Mouse (Mus musculus): ENCODE measurements around the gene St6galnac3. TPM values are rescaled to one million over a fixed set of nuclear protein-coding genes. Genes with fewer than 3 reads are reported as not detected.

The St6galnac3 gene
- total and polyA plus RNA-seq, 2 experiments from 2014 or later: 6.9 to 11.9 TPM

DNA sequence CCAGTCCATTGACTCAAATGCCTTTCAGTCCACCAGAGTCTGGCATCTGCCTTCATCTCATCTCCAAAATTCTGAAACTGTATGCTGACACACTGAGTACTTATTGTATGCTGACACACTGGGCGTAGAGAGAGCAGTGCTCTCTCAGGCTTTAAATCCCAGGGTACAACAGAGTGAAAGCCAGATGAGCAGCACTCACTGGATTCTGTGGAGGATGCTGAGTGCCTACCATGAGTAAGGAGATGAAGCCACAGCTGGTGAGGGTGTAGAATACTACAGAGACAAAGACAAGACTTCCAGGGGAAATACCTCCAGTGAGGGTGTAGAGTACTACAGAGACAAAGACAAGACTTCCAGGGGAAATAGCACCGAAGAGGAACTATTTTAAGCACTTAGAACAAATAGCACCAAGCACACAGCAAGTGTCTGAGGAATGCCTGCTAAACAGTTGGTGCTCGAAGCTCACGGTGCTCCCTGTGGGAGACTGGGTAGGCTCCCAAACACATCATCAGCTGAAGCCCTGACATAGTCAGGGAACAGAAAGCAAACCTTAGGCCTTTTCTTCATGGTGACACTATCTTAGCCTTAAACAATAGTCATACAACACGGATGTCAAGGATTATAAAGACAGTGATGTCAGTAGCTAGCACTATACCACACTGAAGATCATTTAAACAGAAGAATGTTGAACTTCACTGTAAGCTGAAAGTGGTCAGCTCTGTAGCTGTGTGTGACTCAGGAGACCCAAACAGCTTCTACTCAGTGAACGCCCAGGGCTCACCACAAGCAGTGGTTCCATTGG lies 370.6 kb downstream of the St6galnac3 start:
- DNase-seq (ENCODE audit: low spot score) (no peak), ATAC-seq (ENCODE audit: low FRiP score) (no peak)
- Histone ChIP-seq H3K27ac (ENCODE audit: low read depth, low read length) (no peak overlapping the region), H3K4me1 (ENCODE audit: insufficient read depth, low read length) (no peaks in the 10 kb centered on the region), H3K9ac (replicated peaks; ENCODE audit: low read length, poor library complexity, severe bottlenecking) (no peak overlapping the region), H3K4me2 (ENCODE audit: low read depth, low read length, poor library complexity, severe bottlenecking) (no peak overlapping the region), H3K9me3 (ENCODE audit: low read length) (no peaks in the 10 kb centered on the region), H3K27me3 (ENCODE audit: insufficient read depth, low read length) (no peaks in the 10 kb centered on the region), H3K4me3 (ENCODE audit: low read depth, low read length) (no peak overlapping the region), H3K36me3 (ENCODE audit: insufficient read depth, low read length) (no peaks in the 10 kb centered on the region)
- WGBS: 87% methylated on average over 6 of the region's 6 CpGs
- TF ChIP-seq CTCF (IDR thresholded peaks at IDR 0.05): no peak

DNA sequence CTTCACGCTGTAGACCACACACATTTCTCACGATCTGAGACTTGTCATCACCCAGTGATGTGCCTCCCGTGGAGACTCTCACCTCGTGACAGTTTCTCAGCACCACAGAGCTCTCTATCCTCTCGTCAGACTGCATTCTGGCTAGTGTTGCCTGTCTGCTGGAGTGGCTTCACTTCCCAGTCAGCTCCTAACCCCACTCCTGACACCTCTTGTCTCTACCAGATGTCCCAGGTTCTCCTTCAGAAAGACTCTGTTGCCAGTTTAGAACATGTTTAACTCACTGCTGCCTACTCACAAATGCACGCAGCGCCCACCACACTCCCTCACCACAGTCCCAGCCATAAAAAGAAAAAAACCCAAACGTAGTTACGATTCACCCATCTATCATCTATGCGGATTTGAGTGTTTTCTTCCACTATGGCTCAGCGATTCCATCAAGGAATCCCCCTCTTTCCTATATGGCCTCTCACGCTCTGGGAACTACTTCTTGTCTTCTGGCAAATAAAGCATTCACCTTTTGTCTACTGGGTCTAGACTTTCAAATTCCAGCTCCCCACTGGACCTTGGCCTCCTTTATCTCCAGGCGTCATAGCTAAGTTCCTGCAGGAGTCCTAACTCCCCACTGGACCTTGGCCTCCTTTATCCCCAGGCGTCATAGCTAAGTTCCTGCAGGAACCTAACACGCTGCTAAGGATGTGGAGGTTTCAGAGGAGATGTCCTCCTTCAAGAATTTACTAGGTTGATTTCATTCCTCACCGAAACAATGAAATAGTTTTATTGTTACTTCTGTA lies 371.5 kb downstream of the St6galnac3 start:
- Histone ChIP-seq H3K27me3 (ENCODE audit: insufficient read depth, low read length) (no peaks in the 10 kb centered on the region), H3K27ac (ENCODE audit: low read depth, low read length) (no peak overlapping the region), H3K4me1 (ENCODE audit: insufficient read depth, low read length) (no peaks in the 10 kb centered on the region), H3K36me3 (ENCODE audit: insufficient read depth, low read length) (no peaks in the 10 kb centered on the region), H3K9me3 (ENCODE audit: low read length) (no peaks in the 10 kb centered on the region), H3K4me2 (ENCODE audit: low read depth, low read length, poor library complexity, severe bottlenecking) (no peak overlapping the region), H3K4me3 (ENCODE audit: low read depth, low read length) (no peak overlapping the region), H3K9ac (replicated peaks; ENCODE audit: low read length, poor library complexity, severe bottlenecking) (no peak overlapping the region)
- TF ChIP-seq CTCF (IDR thresholded peaks at IDR 0.05): no peak
- WGBS: 94% methylated on average over 16 of the region's 16 CpGs
- ATAC-seq (ENCODE audit: low FRiP score) (no peak), DNase-seq (ENCODE audit: low spot score) (no peak)

DNA sequence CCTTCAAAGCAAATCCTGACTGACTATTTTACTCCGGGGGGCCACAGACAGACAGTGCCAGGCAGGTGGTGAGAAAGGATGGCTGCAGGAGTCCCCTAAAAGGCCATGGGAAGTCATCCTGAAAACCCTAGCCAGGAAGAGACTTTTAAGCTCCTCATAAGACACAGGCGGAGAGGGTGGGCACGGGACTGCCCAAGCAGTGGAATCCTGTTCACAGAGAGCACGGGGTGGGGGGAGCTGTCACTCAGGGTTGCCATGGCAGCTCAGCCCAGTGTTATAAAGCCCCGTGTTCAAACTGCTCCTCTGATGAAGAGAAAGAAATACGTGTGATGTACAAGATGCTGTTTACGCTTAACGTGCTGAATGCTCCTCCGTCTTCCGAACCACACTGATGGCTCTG lies 375.0 kb downstream of the St6galnac3 start:
- Histone ChIP-seq H3K4me2 (ENCODE audit: low read depth, low read length, poor library complexity, severe bottlenecking) (no peak overlapping the region), H3K27ac (ENCODE audit: low read depth, low read length) (no peak overlapping the region), H3K9ac (replicated peaks; ENCODE audit: low read length, poor library complexity, severe bottlenecking) (no peak overlapping the region), H3K36me3 (ENCODE audit: insufficient read depth, low read length) (no peaks in the 10 kb centered on the region), H3K4me3 (ENCODE audit: low read depth, low read length) (no peak overlapping the region), H3K27me3 (ENCODE audit: insufficient read depth, low read length) (no peaks in the 10 kb centered on the region), H3K4me1 (ENCODE audit: insufficient read depth, low read length) (no peaks in the 10 kb centered on the region), H3K9me3 (ENCODE audit: low read length) (no peaks in the 10 kb centered on the region)
- TF ChIP-seq CTCF (IDR thresholded peaks at IDR 0.05): no peak
- WGBS: 29% methylated on average over 10 of the region's 10 CpGs
- DNase-seq (ENCODE audit: low spot score) (no peak), ATAC-seq (ENCODE audit: low FRiP score) (no peak)

DNA sequence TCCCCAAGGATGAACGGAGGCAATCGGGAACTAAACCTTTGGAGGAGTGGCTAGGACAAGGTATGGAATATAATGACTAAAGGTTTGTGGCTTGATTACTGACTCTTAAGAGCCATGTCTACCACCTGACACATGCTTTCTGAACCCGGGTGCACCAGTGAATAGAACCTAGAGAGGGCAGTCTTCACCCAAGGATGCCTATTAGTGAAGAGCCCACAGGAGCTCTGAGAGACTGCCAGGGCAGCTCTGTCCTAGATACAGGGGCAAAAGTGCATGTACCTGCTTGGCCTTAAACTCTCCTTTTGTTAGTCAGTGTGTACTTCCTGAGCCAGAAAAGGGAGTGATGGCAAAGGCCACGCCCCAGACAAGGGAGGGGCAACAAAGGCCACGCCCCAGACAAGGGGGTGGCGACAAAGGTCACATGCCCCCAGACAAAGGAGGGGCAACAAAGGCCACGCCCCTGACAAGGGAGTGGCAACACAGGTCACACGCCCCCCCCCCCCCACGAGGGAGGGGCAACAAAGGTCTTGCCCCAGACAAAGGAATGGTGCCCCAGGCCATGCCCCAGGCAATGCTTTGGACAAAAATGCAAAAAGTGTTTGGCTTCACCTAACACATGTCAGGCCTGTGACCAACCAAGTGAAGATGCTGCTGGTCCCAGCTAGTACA lies 376.0 kb downstream of the St6galnac3 start:
- ATAC-seq (ENCODE audit: low FRiP score): no peak
- peak; percentile 21; the same call in 1 of the 2 replicates for TF ChIP-seq CTCF (IDR thresholded peaks at IDR 0.05)
- 95% methylated on average over 9 of the region's 9 CpGs for WGBS
- Histone ChIP-seq H3K9me3 (ENCODE audit: low read length) (no peaks in the 10 kb centered on the region), H3K27ac (ENCODE audit: low read depth, low read length) (no peak overlapping the region), H3K4me2 (ENCODE audit: low read depth, low read length, poor library complexity, severe bottlenecking) (no peak overlapping the region), H3K4me3 (ENCODE audit: low read depth, low read length) (no peak overlapping the region), H3K4me1 (ENCODE audit: insufficient read depth, low read length) (no peaks in the 10 kb centered on the region), H3K27me3 (ENCODE audit: insufficient read depth, low read length) (no peaks in the 10 kb centered on the region), H3K36me3 (ENCODE audit: insufficient read depth, low read length) (no peaks in the 10 kb centered on the region), H3K9ac (replicated peaks; ENCODE audit: low read length, poor library complexity, severe bottlenecking) (no peak overlapping the region)
- no peak for DNase-seq (ENCODE audit: low spot score)

DNA sequence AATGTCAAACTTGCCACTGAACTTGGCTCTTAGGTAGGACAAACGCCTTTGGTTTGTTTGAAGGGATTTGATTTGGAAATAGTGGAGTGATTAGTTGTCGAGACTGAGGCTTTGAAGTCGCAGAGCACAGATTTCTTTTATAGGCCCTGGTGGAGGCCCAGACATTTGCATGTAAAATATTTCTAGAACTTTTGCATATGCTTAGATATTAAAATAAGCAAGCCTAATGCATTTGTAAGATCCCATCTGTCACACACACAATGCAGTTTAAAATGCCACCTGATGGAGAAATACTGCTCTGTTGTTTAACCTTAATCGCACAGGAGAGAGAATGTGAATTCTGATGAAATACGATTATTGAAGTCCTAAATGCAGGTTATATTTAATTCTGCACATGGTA lies 380.0 kb downstream of the St6galnac3 start:
- DNase-seq (ENCODE audit: low spot score): no peak
- Histone ChIP-seq H3K9me3 (ENCODE audit: low read length) (no peaks in the 10 kb centered on the region), H3K4me3 (ENCODE audit: low read depth, low read length) (no peak overlapping the region), H3K4me1 (ENCODE audit: insufficient read depth, low read length) (no peaks in the 10 kb centered on the region), H3K27me3 (ENCODE audit: insufficient read depth, low read length) (no peaks in the 10 kb centered on the region), H3K36me3 (ENCODE audit: insufficient read depth, low read length) (no peaks in the 10 kb centered on the region), H3K27ac (ENCODE audit: low read depth, low read length) (no peak overlapping the region), H3K9ac (replicated peaks; ENCODE audit: low read length, poor library complexity, severe bottlenecking) (no peak overlapping the region), H3K4me2 (ENCODE audit: low read depth, low read length, poor library complexity, severe bottlenecking) (no peak overlapping the region)
- WGBS: 41% methylated on average over 5 of the region's 5 CpGs
- ATAC-seq (ENCODE audit: low FRiP score): no peak
- no peak for TF ChIP-seq CTCF (IDR thresholded peaks at IDR 0.05)

Measured in midbrain, postnatal 0 days (tissue).